Mouse (Mus musculus): ENCODE results near the gene Myh14.

DNA sequence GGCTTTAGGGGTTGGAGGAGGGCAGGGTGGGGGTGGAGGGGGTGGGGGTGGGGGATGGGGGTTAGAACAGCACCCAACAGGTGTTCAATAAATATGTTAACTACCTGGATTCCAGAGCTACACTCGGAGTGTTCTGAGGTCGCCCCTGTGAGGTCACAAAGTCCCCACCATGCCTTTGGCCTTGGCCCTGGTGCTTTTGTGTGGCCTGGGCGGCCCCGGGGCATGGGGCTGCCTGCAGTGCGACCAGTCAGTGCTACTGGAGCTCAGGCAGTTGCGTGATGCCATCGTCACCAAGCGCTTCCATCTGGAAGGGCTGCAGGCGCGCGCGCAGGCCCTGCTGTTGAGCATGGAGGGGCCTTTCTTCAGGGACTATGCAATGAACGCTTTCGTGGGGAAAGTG, 37.9 kb upstream of the Myh14 start, which contains the start of gene Izumo2:
- TF ChIP-seq POLR2A (IDR thresholded peaks at IDR 0.05; ENCODE audit: insufficient read depth, low read length) (peak; percentile 42), CTCF (IDR thresholded peaks at IDR 0.05; ENCODE audit: low read depth, low read length) (no peak)

Data from ES-Bruce4 (cell line).